Mouse (Mus musculus): ENCODE data around the gene Cd38. TPM values are rescaled to one million over a fixed set of nuclear protein-coding genes. Genes with fewer than 3 reads are reported as not detected.
A peak's percentile ranks its signal among the peaks of the same experiment; 100 is the strongest.

Cd38 gene
- polyA plus RNA-seq, 1 experiment from 2014 or later: 4.1 TPM

DNA sequence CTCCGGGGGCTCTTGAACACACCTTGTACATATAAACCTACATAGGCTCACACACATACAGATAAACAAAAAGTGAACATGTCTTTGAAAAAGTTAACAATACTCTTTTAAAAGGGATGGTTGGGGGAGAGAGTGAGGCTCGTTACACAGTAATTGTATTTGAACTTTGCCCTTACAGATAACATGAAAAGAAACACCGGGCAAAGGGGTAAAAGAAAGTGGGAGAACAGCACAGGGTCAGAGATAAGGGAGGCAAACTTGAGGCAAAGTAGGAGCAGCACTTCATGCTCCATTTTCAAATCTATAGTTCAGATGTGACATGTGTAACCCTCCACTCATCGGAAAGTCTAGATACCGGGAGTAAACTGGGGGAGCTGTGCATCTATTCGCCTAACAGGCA lies 4.7 kb upstream of the Cd38 start:
- no peaks in the 10 kb centered on the region for H3K9me3 ChIP-seq
- no peak for ATAC-seq (ENCODE audit: low FRiP score)
- WGBS: 86% methylated on average over 6 of the region's 6 CpGs
- H3K9ac ChIP-seq: no peak overlapping the region
- H3K27me3 ChIP-seq: no peaks in the 10 kb centered on the region
- H3K4me1 ChIP-seq (replicated peaks): peaks cover under 1% of the 10 kb centered on the region; the same call in 1 of the 2 replicates
- no peak overlapping the region for H3K27ac ChIP-seq
- no peak overlapping the region for H3K4me2 ChIP-seq
- no peak overlapping the region for H3K4me3 ChIP-seq
- H3K36me3 ChIP-seq: no peaks in the 10 kb centered on the region

DNA sequence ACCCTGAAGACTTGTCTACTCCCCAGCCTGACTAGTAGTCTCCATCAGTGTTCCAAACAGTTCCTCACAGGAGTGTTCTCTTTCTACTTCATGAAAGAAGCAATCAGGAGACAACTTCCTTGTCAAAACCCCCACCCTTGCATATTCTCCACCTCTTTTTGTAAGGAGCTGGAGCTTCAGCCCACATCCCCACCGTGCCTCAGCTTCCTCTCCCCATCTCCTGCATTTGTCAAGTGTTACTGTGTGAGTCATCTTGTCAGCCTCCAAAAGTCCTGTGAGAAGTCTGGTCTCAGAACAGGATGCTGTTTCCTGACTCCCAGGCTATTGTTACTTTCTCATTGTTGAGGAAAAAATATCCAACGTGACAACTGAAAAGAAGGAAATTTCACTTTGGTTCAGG lies 3.0 kb upstream of the Cd38 start:
- H3K9ac ChIP-seq: no peak overlapping the region

DNA sequence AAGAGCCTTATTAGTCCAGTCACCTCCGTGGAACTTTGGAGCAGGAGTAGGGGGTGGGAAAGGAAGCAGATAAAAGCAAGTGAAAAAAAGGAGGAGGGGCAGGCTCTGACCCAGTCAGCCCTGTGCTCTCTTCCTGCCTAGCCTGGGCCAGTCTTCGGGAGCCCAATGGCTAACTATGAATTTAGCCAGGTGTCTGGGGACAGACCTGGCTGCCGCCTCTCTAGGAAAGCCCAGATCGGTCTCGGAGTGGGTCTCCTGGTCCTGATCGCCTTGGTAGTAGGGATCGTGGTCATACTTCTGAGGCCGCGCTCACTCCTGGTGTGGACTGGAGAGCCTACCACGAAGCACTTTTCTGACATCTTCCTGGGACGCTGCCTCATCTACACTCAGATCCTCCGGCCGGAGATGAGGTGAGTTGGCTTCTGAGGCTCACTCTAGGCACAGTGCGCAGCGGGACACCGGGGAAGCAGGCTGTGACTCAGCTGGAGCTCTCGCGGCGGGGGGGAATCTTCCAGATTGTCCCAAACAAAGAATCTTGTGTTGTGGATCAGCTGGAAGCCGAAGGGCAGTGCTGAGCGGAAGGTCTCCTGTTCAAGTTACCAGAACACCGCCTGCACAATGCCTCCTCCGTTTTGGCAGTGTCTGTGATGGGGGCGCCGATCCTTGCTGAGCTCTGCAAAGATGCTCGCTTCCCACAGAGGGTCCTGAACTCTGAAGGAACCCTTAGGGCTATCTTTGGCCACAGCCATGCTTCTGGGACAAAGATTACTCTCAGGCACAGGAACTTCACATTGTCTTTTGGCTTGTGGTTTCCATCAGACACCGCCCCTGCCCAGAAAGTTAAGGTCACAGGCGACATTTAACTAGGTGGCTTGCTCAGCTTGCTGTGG lies 603 bp downstream of the Cd38 start:
- no peaks in the 10 kb centered on the region for H3K9me3 ChIP-seq
- no peak overlapping the region for H3K27ac ChIP-seq
- H3K36me3 ChIP-seq: no peaks in the 10 kb centered on the region
- peak overlapping the region; percentile 40 for H3K9ac ChIP-seq
- H3K4me2 ChIP-seq: peak overlapping the region; percentile 57
- peak overlapping the region; percentile 36 for H3K4me3 ChIP-seq
- 0 out of 2 replicates have a peak, but pooled peaks cover 3% of the 10 kb centered on the region for H3K27me3 ChIP-seq
- H3K4me1 ChIP-seq (replicated peaks): peaks cover 9% of the 10 kb centered on the region
- ATAC-seq (ENCODE audit: low FRiP score): peak; percentile 46; the same call in 1 of the 2 replicates
- WGBS: 5% methylated on average over 28 of the region's 28 CpGs

More for the DNA sequence above, 3.0 kb upstream of the Cd38 start:
- peaks cover 9% of the 10 kb centered on the region for H3K4me1 ChIP-seq (replicated peaks)
- H3K9me3 ChIP-seq: no peaks in the 10 kb centered on the region
- 0 out of 2 replicates have a peak, but pooled peaks cover 3% of the 10 kb centered on the region for H3K27me3 ChIP-seq
- no peak overlapping the region for H3K27ac ChIP-seq
- no peak for ATAC-seq (ENCODE audit: low FRiP score)
- no peak overlapping the region for H3K4me3 ChIP-seq
- no peak overlapping the region for H3K4me2 ChIP-seq
- 78% methylated on average over 2 of the region's 2 CpGs for WGBS
- H3K36me3 ChIP-seq: no peaks in the 10 kb centered on the region

DNA sequence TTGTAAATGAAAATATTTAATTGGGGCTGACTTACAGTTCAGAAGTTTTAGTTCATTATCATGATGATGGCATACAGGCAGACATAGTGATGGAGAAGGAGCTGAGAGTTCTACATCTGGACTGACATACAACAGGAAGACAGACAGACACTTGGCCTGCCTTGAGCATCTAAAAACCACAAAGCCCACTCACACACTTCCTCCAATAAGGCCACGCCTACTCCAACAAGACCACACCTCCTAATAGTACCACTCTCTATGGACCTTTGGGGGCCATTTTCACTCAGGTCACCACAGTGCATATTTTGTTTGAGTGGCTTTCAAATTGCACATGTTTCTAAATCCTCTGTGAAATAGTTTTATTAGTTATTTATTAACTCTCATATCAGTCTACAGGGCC lies 3.5 kb downstream of the Cd38 start:
- no peak overlapping the region for H3K4me3 ChIP-seq
- no peaks in the 10 kb centered on the region for H3K9me3 ChIP-seq
- no peak overlapping the region for H3K27ac ChIP-seq
- H3K36me3 ChIP-seq: no peaks in the 10 kb centered on the region
- 84% methylated on average over 1 of the region's 1 CpGs for WGBS
- no peak for ATAC-seq (ENCODE audit: low FRiP score)
- no peak overlapping the region for H3K4me2 ChIP-seq
- peaks cover 9% of the 10 kb centered on the region for H3K4me1 ChIP-seq (replicated peaks)
- H3K9ac ChIP-seq: no peak overlapping the region
- 0 out of 2 replicates have a peak, but pooled peaks cover 3% of the 10 kb centered on the region for H3K27me3 ChIP-seq

DNA sequence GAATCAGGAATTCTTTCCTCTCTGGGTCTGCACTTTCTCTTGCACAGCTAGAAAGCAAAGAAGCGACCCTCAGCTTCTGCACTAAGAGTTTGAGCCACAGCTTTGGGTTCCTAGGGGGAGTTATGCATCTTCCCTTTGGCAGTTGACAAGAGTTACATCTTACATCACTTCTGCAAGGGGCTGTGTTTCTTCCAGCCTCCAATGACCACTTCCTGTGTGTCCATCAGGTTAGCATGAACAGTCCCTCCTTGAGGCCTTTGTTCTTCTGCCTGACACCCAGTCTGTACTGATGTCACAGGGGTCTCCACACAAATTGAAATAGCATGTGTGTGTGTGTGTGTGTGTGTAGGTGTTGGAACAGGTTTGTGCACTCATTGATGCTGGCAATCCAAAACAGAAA lies 4.3 kb downstream of the Cd38 start:
- ATAC-seq (ENCODE audit: low FRiP score): no peak
- Histone ChIP-seq H3K27me3 (0 out of 2 replicates have a peak, but pooled peaks cover 3% of the 10 kb centered on the region), H3K4me3 (no peak overlapping the region), H3K36me3 (no peaks in the 10 kb centered on the region), H3K4me2 (no peak overlapping the region), H3K9ac (no peak overlapping the region), H3K9me3 (no peaks in the 10 kb centered on the region), H3K4me1 (replicated peaks) (peaks cover 9% of the 10 kb centered on the region), H3K27ac (no peak overlapping the region)
- WGBS: 66% methylated on average over 1 of the region's 1 CpGs

DNA sequence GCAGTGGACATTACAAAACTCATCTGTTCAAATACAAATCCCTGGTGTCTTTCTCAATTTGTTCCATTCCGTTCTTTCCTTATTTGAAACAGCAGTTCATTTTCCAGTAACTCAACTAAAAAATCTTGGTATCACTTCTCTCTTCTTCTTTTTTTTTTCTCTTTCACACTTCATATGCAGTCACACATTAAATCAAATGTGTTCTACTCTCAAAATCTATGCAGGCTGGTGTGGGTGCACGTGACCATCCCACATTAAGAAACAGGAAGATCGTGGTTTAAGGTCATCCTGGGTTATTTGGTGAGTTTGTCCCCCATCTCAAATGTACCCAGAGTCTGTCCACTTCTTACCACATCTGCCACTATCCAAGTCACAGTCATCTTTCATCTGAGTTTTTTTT lies 13.7 kb downstream of the Cd38 start:
- Histone ChIP-seq H3K9ac (no peak overlapping the region), H3K27ac (no peak overlapping the region), H3K4me2 (no peak overlapping the region), H3K36me3 (no peaks in the 10 kb centered on the region), H3K4me1 (replicated peaks) (no peaks in the 10 kb centered on the region), H3K27me3 (no peaks in the 10 kb centered on the region), H3K4me3 (no peak overlapping the region), H3K9me3 (no peaks in the 10 kb centered on the region)
- ATAC-seq (ENCODE audit: low FRiP score): no peak
- WGBS: 94% methylated on average over 3 of the region's 3 CpGs

DNA sequence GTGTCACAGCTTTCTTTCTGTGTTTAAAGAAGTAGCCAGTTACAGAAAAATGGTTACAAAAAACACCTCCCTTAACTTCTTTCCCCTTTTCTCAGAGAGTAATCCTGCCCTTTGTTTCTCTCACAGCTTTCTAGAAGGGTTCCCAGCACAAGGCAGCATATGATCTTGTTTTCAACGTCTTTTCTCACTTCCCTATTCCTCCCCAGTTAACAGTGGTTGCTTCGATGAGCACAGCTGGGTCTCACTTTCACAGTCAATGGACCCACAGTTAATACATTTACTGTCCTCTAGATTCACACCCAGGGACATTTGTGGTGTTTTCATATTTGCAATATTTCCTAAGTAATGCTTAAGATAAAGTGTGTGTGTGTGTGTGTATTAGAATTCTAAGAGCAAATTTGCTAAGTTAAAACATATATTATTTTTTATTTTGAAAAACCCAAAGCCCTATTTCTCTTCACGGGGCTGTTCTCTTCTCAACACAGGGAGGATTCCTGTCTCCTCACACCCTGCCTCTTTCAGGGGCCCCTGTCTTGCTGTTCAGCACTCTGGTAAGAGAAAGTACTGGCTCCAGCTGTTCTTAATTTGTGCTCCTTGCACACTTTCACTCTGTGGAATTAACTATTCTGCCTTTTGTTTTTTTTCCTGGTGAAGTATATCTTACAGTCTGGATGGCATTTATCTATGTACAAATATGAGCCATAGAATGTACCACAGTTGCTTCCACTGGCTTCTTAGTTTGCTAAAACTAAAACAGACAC lies 16.9 kb downstream of the Cd38 start:
- H3K4me3 ChIP-seq: no peak overlapping the region
- H3K4me1 ChIP-seq (replicated peaks): no peaks in the 10 kb centered on the region
- H3K36me3 ChIP-seq: no peaks in the 10 kb centered on the region
- 29% methylated on average over 3 of the region's 3 CpGs for WGBS
- H3K4me2 ChIP-seq: no peak overlapping the region
- no peak overlapping the region for H3K27ac ChIP-seq
- ATAC-seq (ENCODE audit: low FRiP score): no peak
- no peaks in the 10 kb centered on the region for H3K27me3 ChIP-seq
- no peaks in the 10 kb centered on the region for H3K9me3 ChIP-seq
- no peak overlapping the region for H3K9ac ChIP-seq

DNA sequence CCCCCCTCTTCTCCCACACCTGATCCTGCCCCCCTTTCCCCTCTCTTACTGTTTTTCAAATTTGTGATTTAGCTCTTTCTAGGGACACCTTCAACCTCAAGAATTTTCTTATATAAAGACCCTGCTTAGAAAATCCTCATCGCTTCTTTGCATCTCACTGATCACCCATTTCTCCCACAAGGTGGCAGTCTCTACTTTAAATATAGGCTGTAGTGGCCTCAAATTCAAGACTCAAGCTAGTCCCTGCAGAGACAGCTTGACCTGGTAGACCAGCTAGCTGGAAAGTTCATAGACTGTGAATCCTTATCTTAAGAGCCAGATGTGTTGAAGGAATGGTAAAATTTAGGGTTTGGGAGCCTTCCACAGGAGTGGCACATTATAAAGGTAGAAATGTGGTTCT lies 24.0 kb downstream of the Cd38 start:
- Histone ChIP-seq H3K36me3 (no peaks in the 10 kb centered on the region), H3K27ac (no peak overlapping the region), H3K4me1 (replicated peaks) (no peaks in the 10 kb centered on the region), H3K4me2 (no peak overlapping the region), H3K9me3 (no peaks in the 10 kb centered on the region), H3K9ac (no peak overlapping the region), H3K4me3 (no peak overlapping the region), H3K27me3 (no peaks in the 10 kb centered on the region)
- no peak for ATAC-seq (ENCODE audit: low FRiP score)
- 19% methylated on average over 1 of the region's 1 CpGs for WGBS

DNA sequence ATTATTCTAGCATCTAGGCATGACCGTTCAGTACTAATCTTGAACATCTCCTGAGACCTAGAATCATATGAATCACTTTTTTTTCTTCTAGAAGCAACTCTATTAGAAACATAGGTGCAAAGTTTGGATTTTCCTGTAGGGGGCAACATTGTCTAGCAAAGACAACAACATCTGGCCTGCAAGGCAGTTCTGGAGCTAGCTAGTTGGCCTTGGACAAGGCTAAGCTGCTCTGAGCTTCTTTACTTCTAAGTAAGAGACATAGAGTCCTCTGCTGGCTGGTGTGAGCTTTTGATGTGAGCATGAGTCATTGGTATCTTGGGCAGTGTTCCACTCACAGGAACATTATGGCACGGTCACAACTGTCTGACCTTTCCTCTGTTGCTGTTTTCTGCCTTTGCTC lies 25.8 kb downstream of the Cd38 start:
- Histone ChIP-seq H3K4me2 (no peak overlapping the region), H3K9me3 (no peaks in the 10 kb centered on the region), H3K4me1 (replicated peaks) (no peaks in the 10 kb centered on the region), H3K27me3 (no peaks in the 10 kb centered on the region), H3K36me3 (no peaks in the 10 kb centered on the region), H3K4me3 (no peak overlapping the region), H3K9ac (no peak overlapping the region), H3K27ac (no peak overlapping the region)
- ATAC-seq (ENCODE audit: low FRiP score): no peak
- 74% methylated on average over 2 of the region's 2 CpGs for WGBS

DNA sequence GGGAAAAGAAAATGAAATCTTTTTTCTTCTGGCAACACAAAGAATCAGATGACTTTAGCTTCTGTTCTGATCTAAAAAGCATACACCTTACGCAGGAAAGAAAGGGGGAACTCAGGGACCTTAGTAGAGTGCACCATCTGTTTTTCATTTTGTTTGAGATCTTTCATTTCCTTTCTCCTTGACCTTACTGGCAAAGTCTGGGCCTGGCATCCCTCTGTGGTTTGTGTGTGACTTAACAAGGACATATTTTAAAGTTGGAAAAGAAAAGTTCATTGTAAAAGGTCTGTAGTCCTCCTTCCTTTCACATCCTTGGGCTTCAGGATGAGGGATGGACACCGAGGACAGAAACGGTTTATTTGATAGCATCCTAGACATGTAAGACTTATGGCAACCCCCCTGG lies 27.6 kb downstream of the Cd38 start:
- Histone ChIP-seq H3K36me3 (no peaks in the 10 kb centered on the region), H3K27me3 (no peaks in the 10 kb centered on the region), H3K4me2 (no peak overlapping the region), H3K4me3 (no peak overlapping the region), H3K9me3 (no peaks in the 10 kb centered on the region), H3K27ac (no peak overlapping the region), H3K4me1 (replicated peaks) (no peaks in the 10 kb centered on the region), H3K9ac (no peak overlapping the region)
- ATAC-seq (ENCODE audit: low FRiP score): no peak
- WGBS: 81% methylated on average over 3 of the region's 3 CpGs

DNA sequence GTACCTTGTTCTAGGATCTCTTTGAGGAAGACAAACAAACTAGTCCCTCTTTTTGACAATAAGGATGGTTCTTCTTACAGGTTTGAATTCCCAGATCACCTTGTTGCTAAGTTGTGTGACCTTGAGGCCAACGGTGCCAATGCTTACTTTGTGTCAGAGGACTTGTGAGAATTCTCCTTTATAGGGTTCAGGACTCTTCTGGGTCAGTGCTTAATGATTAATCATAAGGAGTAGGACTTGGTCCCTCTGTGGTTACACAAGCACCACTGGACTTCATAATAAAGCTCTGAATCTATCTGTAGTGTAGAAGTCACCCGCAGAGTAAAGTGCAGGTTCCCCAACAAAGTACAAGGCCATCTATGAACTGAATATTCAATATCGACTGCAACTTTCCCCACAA lies 36.3 kb downstream of the Cd38 start:
- no peak overlapping the region for H3K4me3 ChIP-seq
- H3K4me2 ChIP-seq: no peak overlapping the region
- H3K27me3 ChIP-seq: no peaks in the 10 kb centered on the region
- no peak overlapping the region for H3K9ac ChIP-seq
- no peaks in the 10 kb centered on the region for H3K4me1 ChIP-seq (replicated peaks)
- H3K36me3 ChIP-seq: no peaks in the 10 kb centered on the region
- no peak overlapping the region for H3K27ac ChIP-seq
- no peaks in the 10 kb centered on the region for H3K9me3 ChIP-seq
- 90% methylated on average over 3 of the region's 3 CpGs for WGBS
- no peak for ATAC-seq (ENCODE audit: low FRiP score)

DNA sequence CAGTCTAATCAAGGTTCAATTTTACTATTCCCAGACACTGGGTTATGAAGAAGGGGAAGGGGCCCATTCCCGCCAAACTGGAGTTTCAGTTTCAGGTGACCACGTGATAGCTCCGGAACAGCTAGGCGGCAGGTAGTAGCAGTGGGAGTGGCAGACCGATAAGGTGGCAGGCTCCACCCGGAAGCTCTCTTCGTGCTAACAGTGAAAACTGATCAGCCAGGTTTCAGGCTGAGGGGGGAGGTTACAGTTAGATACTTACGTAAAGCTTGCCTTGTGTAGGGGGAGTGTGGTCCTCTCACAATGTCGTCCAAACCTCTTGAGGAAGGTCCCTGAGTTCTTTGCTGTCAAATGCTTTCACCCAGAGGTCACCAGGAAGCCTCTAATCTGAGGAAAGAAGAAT lies 40.9 kb downstream of the Cd38 start:
- Histone ChIP-seq H3K4me2 (no peak overlapping the region), H3K4me3 (no peak overlapping the region), H3K9ac (no peak overlapping the region), H3K9me3 (no peaks in the 10 kb centered on the region), H3K27ac (no peak overlapping the region), H3K36me3 (no peaks in the 10 kb centered on the region), H3K4me1 (replicated peaks) (no peaks in the 10 kb centered on the region), H3K27me3 (no peaks in the 10 kb centered on the region)
- ATAC-seq (ENCODE audit: low FRiP score): no peak
- 65% methylated on average over 9 of the region's 9 CpGs for WGBS

Measured in hindbrain, embryonic 13.5 days (tissue).